Mouse (Mus musculus) stomach, postnatal 0 days (tissue): ENCODE measurements around the gene Mrps7.

Experiments
- CTCF ChIP-seq: IDR thresholded peaks from 2 replicates; pipeline ENCODE4 v1.5.1; 2016; ENCODE audit warnings: antibody characterized with exemption, low read depth, mild to moderate bottlenecking, moderate library complexity
- EP300 ChIP-seq: optimal IDR thresholded peaks from 2 replicates; pipeline ENCODE3; 2016; ENCODE audit warnings: antibody characterized with exemption

GRCm38 (mm10) chr11:115641664-115642036 lies 37.9 kb downstream of the Mrps7 start:
- TF ChIP-seq CTCF (no peak), EP300 (no peak)
